Mouse (Mus musculus) testis, postnatal 10 days (tissue): ENCODE measurements at regions not wholly inside any gene's neighbourhood (a gene's known extent, or its start where the extent isn't known, plus 50 kb on each side); places are given as distances from the start of the nearest gene placed in this dataset.

Experiments used
- DNase-seq: peaks from one replicate; pipeline ENCODE4 v3.0.0; 2021; ENCODE audit warnings: low spot score

DNA sequence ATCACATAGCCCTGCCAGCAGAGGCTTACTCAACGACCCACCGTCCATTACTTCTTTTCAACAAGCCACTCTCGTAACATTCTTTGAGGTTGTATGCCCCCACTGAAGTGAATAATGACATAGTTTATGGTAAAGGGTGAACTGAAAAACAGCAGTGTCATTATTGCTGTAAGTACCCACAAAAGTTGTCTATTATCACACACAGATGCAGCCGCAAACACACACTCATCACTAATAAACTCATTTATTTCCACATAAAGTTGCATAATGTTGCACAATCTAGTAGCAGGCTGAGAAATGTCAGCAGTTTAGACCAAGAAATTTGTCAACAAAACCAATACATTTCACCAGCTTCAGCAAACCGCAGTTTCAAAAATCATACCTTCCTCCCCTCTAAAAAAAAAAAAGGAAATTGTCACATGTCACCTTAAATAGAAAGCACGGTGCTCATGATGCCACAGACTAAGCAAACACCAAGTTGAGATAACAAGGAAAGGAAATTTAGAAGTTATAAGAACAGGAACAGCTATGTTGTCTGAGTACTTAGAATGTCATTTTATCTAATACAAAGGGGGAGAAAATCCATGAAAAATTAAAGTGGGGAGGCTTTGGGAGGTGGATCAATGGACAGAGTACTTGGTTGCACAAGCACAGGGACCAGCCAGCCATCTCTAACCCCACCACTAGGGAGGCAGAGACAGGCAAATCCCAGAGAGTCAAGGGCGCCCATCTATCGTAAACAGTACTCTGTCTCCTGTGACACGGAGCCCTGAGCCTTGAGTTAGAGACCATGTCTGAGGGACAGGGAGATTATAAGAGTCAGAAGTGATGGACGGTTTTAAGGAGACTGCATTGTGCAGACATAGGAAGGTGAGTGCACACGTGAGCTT is 195.9 kb downstream of the Hlx start:
- DNase-seq: no peak

DNA sequence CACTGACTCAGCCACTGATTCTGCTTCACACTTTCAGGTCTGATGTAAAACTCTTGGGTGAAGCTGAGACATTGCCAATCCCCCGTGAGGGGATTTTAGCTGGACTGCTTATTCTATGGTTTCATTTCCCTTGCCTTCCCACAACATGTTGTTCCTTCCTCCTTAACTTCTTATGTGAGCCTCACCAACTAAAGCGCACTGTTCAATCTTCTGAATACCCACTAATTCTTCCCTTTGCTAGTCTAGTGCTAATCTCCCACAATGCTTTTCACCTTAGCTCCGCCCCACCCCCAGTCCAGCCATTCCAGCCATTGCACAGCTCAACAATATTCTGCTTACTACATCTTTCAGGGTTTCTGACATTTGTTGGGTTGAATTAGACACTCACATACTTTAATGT is 196.7 kb downstream of the Hlx start:
- DNase-seq: no peak

DNA sequence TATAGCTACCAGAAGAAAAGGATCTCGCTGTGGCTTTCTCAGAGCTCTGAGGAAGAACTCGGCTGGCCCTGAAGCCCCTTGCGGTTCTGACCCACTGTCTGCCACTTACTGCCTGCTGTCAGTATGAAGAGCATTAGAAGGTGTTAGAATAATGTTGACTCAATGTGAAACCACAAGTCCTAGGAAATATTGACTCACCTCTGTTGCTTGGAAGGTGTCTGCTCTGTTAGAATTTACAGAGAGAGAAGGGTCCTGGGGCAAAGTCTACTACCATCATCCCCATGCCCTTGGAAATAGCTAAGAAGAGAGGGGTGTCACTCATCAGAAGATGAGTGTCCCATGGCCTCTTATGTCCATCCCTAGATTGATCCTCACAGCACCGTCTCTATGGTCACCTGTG is 197.9 kb downstream of the Hlx start:
- DNase-seq: no peak

DNA sequence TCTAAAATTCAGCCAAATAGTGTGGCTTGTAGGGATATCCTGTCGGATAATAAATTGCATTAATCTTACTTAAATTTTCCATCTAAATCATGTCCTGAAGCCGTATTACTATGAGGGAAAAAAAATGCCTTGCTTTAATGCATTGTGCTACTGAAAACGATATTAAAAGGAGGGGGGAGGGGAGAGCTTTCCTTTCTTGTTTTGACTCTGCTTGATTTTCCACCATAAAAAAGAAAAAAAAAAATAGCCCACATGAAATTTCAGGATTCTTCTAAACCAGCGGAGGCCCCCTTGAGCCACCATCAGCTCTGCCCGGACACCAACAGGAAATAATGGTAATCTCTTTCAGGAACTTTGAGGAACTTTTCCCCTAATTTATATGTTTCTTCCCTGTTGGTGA is 198.5 kb downstream of the Hlx start:
- DNase-seq: no peak

DNA sequence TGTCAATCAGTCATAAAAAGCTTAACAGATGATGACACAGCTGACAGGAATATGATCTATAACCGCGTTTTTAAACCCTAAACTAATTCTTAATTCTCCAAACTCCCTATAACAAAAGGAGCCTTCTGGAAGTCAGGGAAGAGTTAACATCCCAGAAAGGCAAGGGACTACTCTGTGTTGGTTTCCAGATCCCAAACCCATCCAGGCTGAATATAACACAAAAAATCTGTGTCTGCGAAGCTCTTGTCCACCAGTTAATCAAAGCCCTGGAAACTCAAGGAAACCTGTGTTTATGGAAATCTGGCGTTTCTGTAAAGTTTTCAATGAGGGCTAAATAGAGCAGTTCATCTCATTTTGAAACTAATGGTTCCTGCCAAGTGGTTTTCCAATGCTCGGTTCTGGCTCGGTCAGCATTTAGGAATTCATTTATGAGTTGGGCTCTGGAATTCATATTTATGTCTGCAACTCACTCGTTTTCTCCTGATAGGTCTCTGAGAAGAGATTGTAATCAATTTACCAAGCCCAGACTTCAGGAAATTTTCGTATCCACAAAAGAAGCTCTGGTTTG is 199.8 kb downstream of the Hlx start:
- DNase-seq: no peak

DNA sequence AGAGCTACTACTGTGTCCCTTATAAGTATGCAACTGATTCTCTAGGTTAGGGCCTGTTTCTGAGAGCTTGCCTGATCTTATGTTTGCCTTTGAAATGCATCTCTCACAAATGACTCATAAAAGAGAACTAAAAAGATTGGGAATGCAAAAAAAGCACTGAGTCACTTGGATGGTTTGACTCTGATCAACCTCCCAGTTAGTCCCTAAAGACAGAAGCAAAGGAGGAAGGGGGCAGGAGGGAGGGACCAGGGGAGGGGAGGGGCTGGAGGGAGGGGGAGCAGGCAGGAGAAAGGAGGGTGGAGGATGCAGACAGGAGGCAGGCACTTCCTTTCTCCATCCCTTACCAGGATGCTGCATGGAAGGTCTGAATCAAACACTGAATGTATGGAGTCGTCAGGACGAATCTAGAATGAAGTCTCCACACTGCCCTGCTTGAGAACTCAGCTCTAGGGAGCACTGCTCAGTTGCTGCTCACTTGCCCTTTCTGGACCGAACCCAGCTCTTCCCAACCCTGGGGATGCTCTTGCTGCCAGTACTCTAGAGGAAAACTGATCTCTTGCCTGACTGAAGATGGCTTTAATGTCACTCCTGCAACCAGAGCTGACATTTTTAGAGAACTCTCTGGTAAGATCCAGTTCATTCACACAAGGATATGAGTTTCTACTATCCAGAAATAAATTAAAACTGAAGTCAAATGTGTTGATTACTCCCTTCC is 201.7 kb downstream of the Hlx start:
- DNase-seq: no peak

DNA sequence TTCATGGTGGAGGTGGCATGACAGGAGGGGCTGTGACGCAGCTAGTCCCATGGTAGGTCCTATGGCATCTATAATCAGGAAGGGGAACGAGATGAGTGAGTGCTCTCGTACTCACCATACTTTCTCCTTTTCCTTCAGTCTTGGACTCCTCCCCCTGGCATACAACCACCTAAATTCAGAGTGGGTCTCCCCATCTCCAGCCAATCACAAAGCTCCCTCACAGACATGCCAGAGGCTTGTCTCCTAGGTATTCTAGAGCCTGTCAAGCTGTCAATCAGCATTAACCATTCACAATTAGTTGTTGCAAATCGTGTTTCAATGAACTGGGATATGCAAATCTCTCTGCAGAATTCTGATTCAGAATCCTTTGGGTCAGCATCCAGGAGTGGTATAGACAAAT is 206.7 kb downstream of the Hlx start:
- DNase-seq: no peak

DNA sequence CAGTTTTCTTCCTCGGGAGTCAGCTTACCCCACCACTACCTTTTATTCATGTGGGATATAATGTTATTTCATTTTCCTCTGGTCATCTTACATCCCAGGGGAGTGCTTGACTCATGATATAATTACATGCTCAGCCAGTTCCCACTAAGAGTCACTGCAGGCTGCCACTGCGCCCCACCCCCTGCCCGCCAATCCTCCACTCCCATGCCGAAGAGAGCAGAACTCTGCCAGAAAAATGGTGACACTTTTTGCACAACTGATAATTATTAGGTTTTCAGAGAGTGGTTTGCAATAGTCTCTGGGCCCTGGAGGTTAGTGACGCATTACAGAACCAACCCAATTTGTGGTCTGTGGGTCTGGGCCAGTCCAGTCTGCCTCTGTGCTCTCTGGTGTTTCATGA is 212.9 kb downstream of the Hlx start:
- no peak for DNase-seq

DNA sequence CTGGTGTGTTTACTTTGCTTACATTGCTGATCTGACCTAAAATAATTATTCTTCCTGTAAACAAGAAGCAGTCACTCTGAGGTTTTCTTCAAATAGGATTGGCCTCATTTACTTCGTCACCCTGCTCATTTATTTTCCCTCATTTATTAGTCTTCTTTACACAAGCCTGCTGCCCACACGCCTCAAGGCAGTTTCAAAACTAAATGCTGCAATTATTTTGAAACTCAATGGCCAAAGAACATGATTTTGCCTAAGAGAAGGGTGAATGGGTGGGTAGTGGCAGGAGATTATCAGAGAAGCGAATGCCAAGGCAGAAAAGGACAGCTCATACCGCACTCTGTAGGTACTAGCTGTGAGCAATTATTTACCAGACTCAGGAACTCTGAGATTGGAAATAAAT is 227.8 kb downstream of the Hlx start:
- no peak for DNase-seq

DNA sequence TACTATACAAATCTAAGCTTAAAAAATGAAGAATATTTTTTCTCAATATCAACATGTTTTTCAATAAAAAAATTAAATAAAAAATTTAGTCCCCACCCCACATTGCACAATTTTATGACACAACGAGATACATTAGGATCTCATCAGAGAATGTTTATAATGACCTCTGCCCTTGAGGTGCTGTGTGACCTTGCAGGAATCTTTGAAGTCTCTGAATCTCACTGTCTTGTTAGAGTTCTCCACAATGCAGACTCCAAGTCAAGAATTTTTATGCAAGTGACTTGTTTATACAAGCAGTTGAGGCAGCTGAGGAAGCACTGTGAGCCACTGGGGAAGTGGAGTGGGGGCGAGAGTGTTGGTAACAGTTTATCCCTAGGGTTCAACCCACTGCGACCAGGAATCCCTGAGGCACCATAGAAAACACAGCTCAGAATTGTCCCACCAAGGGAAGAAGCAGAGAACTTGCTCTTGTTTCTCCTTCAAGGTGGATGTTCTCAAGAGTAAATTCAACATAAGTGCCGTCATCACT is 228.5 kb downstream of the Hlx start:
- no peak for DNase-seq

DNA sequence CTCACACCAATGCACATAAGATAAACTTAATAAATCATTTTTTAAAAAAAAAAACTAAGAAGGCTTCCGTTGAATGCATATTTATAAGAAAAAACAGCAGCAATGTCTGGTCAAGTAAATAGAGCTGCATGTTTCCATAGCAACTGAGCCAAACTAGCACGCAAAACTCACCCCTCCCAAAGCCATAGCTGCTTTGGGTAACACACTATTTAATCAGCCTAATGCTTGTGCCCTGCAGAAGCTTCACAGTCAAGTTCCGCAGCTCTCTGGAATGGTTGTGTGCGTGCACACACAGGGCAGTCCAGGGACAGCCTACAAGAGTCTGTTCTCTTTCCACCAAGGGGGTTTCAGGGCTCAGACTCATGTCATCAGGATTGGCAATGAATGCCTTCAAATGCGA is 231.7 kb downstream of the Hlx start:
- no peak for DNase-seq

DNA sequence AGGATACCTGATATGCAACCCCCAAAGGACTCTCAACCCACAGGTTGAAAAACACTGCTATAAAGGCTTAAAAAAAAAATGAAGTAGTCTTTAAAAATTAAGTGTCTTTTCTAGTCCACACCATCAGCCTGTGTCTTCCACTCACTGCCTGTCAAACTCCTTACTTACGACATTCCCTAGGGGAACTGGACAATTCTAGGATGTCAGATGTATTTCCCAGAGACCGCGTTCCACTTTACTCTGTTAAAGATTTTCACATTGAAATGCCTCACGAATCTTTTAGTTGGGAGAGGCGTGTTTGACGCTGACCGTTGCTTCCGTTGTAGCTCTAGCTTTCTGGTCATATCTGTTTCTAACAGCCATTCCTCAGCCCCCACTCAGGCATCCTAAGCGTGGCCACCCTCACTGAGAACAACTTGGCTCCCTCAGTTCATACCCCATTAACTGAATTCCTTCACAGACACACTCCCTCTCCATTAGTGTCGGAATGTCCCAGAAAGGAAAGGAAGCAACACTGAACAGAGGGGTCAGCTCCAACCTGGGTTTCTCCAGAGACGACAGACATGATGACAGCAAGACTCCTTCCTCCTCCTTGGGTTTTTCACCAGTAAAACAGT is 233.4 kb downstream of the Hlx start:
- no peak for DNase-seq

DNA sequence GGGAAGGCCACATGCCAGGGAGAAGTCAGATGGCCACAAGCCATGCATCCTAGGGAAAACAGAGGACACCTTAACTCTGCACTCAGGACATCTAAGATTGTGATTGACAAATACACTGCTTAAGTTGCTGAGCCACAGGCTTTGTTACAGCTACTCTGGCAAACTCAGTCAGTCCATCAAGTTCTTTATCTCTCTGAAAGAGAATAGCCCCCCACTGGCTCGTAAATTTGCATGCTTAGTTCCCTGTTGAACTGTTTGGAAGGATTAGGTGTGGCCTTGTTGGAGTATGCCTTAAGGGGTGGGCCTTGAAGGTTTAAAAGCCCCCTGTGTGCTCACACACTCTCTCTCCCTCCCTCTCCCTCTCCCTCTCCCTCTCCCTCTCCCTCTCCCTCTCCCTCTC is 235.4 kb downstream of the Hlx start:
- no peak for DNase-seq

DNA sequence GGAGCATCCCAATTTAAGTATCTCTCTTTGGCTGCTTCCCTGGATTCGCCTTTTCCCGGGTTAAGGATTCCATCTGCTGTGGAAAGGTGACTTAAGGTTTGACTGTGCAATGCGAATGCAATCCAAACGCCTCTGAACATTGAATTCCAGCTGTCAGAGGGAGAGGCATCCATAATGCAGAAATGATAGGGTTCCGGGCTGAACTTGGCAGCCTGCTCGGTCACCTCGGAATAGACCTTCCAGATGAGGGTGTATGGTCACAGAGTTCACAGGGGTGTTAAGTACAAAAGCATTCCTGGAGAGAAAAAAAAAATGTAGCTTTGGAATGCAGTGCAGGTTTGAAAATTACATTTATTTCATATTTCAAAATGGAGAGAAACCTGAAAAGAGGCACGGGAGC is 238.6 kb downstream of the Hlx start:
- no peak for DNase-seq

DNA sequence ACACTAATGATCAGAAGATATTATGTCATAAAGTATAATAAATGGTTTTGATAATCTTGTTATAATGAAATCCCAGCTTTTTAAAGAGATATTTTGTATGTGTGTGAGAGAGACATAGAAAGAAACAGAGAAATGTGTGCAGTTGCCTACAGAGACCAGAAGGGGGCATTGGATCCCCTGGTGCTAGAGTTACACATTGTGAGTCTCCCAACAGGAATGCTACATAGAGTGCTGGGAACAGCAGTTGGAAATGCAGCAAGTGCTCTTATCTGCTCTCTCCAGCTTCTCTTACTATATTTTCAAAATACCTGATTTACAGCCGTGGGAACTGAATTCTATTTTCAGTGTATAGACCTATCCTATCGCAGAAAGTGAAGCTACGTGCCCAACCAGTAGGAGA is 240.3 kb downstream of the Hlx start:
- no peak for DNase-seq

DNA sequence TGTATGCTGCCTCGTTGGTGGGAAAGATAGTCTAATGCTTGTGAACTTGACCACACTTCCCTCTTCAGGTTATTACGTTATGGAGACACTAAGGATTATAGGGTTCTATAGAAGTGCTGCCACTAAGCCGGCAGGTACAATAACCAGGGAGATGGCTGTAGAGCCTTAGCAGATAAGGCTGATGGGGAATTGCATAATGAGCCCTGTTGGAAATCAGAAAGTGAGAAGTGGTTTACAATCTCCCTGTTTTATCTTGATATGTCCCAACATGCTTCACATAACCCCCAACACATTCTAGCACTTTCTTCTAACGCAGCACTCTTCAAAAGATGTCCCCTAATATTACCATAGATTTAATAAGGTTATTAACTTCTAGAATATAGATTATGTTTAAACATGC is 241.2 kb downstream of the Hlx start:
- no peak for DNase-seq

DNA sequence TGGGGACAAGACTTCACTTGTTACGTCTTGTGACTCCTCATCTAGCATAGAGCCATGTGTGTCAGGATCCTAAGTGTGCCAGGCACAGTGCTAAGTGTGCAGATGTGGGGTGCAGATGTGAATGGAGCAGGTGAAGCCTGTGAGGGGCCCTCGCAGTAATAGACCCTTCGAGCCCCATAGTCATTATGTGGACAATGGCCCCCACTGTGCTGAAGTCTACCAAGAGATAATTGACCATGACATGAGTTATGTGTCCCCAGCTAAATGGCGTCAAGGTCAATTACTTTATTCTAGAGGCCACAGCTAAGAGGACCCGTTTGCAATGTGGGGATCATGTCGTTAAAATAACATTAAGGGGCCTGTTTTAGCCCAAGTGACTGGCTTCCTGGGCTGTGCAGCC is 245.0 kb downstream of the Hlx start:
- no peak for DNase-seq

DNA sequence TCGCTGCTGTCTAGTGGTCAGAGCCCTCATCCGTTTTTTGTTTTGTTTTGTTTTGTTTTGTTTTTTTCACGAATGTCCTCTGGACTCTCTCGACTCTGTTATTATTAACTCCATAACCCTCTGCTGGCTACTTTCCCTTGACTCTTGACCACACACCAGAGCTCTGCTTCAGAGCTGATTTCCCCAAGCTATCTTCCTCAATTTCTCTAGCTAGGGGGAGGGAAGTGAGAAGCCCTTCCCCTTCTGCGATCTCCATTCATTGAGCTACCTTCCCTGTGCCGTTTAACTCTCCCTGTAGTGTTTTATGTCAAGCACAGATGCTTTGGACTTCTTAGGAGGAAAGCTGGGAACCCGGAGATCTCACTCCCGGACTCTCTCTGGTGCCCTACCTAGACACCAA is 247.6 kb downstream of the Hlx start:
- DNase-seq: no peak

DNA sequence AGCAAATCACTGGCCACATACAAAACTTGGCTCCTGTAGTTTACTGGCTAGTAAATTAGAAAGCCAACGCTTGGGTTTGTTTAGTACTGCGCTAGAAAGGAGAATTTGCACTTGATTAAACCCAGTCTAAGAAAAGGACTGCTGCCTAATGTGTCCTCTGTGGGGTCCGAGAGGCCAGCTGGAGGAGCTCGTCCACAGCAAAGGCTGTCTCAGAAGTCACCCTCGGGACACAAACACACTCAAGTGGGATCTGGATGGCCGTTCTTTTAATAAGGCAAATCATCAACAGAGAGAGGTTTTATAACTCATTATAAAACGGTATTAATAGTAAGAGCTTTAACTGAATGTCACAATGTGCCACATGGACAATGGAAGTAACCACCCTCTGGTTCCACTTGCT is 249.0 kb downstream of the Hlx start:
- DNase-seq: no peak

DNA sequence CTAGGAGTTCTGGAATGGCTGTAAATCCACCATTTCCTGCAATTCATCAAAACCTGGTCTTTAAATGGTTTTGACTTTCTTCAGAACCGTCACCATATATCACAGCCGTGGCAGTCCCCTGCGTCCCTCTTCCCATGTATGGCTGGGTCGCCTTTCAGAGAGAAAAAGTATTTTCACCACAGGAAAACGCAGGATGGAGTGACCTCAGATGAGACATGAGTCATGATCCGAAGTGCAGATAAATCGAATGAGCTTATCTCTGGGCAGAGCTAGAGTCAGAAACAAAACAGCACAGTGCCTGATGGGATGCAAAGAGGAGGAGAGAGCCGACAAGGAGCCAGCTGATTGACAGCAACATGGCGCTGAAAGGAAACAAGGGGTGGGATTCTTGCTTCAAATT is 250.4 kb downstream of the Hlx start:
- no peak for DNase-seq

DNA sequence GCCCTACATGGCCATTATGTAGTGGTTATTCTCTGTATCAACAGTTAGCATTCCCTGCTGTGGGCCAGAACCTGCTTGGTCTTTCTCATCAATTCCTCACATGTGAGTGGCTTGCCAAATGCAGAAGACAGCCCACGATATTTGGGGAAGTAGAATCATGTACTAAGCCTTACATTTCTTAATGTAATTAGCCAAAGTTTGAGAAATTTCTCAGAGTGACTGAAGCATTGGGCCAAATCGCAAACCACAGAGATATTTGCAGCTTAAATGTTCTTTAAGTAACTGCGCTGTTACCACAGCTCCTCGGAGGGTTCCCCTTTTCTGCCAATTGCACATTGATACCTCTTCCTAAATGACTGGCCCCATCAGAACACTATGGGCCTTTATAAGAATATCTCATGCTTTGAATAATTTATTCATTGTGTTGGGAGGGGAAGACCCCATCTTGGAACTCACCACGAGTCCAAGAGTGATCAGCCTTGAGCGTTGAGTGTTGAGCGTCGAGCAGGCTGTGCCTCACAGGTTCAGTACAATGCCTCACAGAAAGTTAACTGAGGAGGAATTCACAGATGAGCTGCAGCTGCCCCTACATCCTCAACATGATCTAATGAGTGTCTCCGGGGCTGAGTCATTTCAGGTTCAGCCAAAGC is 251.7 kb downstream of the Hlx start:
- no peak for DNase-seq

DNA sequence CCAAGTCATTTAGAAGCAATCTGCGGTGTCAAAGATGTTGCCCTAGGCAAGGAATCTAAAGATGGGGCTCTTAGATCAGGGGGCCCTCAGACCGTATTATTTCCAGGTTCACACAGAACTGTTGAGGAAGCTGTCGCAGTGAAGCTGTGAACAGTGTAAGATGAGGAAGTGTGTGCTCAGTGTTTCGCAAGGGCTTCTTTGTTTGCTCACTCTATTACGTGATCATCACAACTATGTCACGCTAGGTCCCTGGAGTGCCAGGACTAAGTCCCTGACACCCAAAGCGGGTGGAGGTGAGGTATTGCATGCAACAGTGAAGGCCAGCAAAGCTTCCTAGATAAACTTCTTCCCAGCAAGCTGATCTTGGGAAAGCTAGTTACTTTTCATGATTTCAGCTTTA is 254.4 kb downstream of the Hlx start:
- no peak for DNase-seq
